Mouse (Mus musculus): ENCODE measurements around the gene Togaram2. TPM values are rescaled to one million over a fixed set of nuclear protein-coding genes. Genes with fewer than 3 reads are reported as not detected.
A peak's percentile ranks its signal among the peaks of the same experiment; 100 is the strongest.
"Not testable (repeated sequence)": the region's sequence is repeated elsewhere in the genome, so short reads cannot be mapped to it uniquely, and the experiment has no call there.

Gene Togaram2
- polyA plus RNA-seq, 1 experiment from 2014 or later = 5.3 TPM

DNA sequence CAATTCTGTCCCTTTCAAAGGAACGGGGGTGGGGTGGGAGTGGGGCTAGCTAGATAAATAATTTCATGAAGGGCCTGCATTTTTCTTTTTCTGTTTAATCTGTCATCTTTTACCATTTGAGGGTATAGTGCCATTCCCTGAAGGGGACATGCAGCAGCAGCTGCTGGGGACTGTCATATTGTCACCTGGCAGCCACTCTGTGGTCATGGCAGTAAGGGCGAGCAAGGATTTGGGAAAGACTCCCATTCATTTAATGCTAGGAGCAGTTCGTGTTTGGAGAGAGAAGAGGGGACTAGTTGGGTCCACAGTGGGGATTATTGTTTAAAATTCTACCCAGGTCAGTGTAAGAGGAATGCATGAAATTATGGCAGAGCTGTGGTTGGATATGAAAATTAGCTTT, 63.4 kb downstream of the Togaram2 start:
- Histone ChIP-seq H3K4me2 (replicated peaks) (no peak overlapping the region), H3K27me3 (no peaks in the 10 kb centered on the region), H3K9me3 (replicated peaks) (no peaks in the 10 kb centered on the region), H3K36me3 (no peaks in the 10 kb centered on the region), H3K4me3 (replicated peaks) (no peak overlapping the region), H3K27ac (replicated peaks) (no peak overlapping the region), H3K4me1 (no peaks in the 10 kb centered on the region), H3K9ac (no peak overlapping the region)
- WGBS = 59% methylated on average over 3 of the region's 3 CpGs
- no peak for ATAC-seq (ENCODE audit: insufficient number of reproducible peaks, low FRiP score, low TSS enrichment, low read depth)

DNA sequence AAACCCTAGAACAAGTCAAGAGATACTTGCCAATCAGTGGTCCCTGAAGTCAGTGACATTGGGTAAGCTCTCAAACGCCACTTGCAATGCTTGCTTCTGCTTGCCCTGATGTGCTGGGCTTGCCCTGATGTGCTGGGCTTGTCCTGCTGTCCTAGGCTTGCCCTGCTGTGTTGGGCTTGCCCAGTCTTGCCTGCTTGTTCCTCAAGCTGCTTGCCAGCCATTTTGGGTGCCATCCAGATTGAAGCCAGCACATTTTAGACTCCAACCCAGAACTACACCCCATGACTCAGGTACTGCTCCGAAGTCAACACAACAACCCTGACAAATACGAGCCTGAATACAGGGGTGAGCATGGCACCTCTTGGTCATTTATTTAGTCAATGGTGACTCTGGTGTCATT, 69.1 kb downstream of the Togaram2 start:
- WGBS = 72% methylated on average over 3 of the region's 3 CpGs
- H3K27me3 ChIP-seq = no peaks in the 10 kb centered on the region
- H3K4me2 ChIP-seq (replicated peaks) = no peak overlapping the region
- H3K9ac ChIP-seq = no peak overlapping the region
- no peak overlapping the region for H3K27ac ChIP-seq (replicated peaks)
- ATAC-seq (ENCODE audit: insufficient number of reproducible peaks, low FRiP score, low TSS enrichment, low read depth) = no peak
- H3K4me1 ChIP-seq = peaks cover 6% of the 10 kb centered on the region; the same call in 1 of the 2 replicates
- no peak overlapping the region for H3K4me3 ChIP-seq (replicated peaks)
- H3K36me3 ChIP-seq = no peaks in the 10 kb centered on the region
- no peaks in the 10 kb centered on the region for H3K9me3 ChIP-seq (replicated peaks)

DNA sequence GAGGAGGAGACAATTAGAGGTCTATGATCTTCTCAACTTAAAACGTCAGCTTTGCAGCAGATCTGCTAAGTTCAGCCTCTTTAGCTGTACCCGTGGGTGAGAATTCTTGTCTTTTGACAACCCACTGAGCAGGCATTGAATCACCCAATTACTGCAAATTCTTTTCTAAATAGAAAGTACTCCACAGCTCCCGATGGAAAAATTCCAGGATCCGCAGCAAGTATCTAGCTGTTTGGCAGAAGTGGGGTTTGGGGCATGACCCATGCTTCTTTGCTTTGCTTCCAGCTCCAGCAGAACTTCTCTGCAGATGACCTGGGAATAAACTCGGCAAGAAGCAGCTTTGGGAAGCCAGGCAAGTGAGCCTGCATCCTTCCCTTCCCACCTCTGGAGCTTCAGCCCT, 69.9 kb downstream of the Togaram2 start:
- H3K4me3 ChIP-seq (replicated peaks) = no peak overlapping the region
- no peak overlapping the region for H3K4me2 ChIP-seq (replicated peaks)
- H3K9me3 ChIP-seq (replicated peaks) = no peaks in the 10 kb centered on the region
- H3K27ac ChIP-seq (replicated peaks) = no peak overlapping the region; the same call in 1 of the 2 replicates
- 33% methylated on average over 5 of the region's 5 CpGs for WGBS
- H3K4me1 ChIP-seq = peaks cover 6% of the 10 kb centered on the region; the same call in 1 of the 2 replicates
- ATAC-seq (ENCODE audit: insufficient number of reproducible peaks, low FRiP score, low TSS enrichment, low read depth) = peak; percentile 19; the same call in 1 of the 2 replicates
- no peak overlapping the region for H3K9ac ChIP-seq
- no peaks in the 10 kb centered on the region for H3K27me3 ChIP-seq
- no peaks in the 10 kb centered on the region for H3K36me3 ChIP-seq

DNA sequence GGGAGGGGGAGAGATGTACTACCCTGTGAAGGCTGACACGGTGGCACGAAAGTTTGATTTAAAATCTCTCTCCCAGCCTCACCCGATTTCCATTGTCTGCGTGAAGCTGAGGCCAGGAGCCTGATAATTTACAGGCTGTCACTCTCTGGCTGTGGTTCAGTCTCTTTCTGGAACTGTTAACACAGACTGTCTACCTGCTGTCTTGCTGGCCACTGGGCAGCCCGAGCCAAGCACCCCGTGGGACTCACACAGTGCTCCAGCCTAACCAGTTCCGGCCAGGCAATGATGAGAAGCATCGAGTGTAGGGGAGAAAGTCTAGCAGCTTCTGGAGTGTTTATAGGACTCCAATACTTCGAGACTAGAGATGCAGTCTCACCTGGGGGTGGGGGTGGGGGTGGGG, 73.1 kb downstream of the Togaram2 start:
- no peak overlapping the region for H3K27ac ChIP-seq (replicated peaks)
- H3K27me3 ChIP-seq = no peaks in the 10 kb centered on the region
- no peak overlapping the region for H3K4me3 ChIP-seq (replicated peaks)
- H3K4me1 ChIP-seq = peaks cover 6% of the 10 kb centered on the region; the same call in 1 of the 2 replicates
- no peak overlapping the region for H3K4me2 ChIP-seq (replicated peaks)
- ATAC-seq (ENCODE audit: insufficient number of reproducible peaks, low FRiP score, low TSS enrichment, low read depth) = no peak
- WGBS = 74% methylated on average over 9 of the region's 9 CpGs
- no peaks in the 10 kb centered on the region for H3K9me3 ChIP-seq (replicated peaks)
- no peaks in the 10 kb centered on the region for H3K36me3 ChIP-seq
- no peak overlapping the region for H3K9ac ChIP-seq

DNA sequence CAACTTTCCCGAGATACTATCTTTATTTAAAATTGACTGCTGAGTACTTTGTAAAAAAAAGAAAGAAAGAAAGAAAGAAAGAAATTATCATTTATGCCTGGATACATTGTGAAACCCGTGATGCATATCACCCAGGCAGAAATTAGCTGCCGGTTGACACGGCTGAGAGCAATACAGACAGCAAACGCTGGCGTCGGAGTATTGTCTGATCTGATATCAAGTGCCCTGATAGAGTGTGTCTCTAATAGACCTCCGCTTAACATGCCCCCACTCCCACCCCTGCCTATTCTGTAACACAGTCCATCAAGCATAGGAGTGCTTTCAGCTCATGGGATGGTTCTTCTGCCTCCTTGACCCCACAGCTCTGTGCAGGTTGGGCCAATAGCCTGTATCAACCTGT, 74.5 kb downstream of the Togaram2 start:
- no peak overlapping the region for H3K4me2 ChIP-seq (replicated peaks)
- no peaks in the 10 kb centered on the region for H3K27me3 ChIP-seq
- no peak overlapping the region for H3K4me3 ChIP-seq (replicated peaks)
- no peaks in the 10 kb centered on the region for H3K36me3 ChIP-seq
- no peak overlapping the region for H3K27ac ChIP-seq (replicated peaks)
- no peak overlapping the region for H3K9ac ChIP-seq
- 76% methylated on average over 8 of the region's 8 CpGs for WGBS
- H3K4me1 ChIP-seq = peaks cover 8% of the 10 kb centered on the region
- no peak for ATAC-seq (ENCODE audit: insufficient number of reproducible peaks, low FRiP score, low TSS enrichment, low read depth)
- no peaks in the 10 kb centered on the region for H3K9me3 ChIP-seq (replicated peaks)

DNA sequence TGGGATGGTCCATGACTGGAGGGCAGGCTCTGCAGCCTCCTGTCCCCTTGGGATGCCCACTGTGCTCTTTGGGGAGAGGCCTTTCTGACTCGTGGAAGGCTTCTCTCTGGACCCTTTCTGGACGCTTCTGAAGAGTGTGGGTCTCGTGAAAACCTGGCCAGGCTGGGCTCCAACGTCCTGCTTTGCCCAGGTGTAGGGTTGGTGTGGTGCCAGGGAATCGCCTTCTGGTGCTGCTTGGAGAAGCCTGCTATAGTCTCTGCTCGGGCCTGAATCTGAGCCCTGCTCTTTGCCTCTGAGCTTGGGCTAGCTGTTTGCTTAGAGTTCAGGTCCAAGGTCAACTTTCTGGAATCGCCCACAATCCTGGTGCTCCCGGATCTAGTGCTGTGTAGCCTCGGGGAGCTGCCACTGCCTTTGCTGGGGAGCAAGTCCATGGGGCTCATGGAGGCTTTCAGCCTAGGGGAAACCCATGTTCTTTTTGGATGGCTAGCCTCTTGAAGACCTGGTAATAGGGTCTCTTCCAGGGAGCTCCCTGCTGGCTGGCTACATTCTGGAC, 76.6 kb downstream of the Togaram2 start:
- H3K9ac ChIP-seq = no peak overlapping the region
- H3K36me3 ChIP-seq = no peaks in the 10 kb centered on the region
- no peak overlapping the region for H3K27ac ChIP-seq (replicated peaks)
- no peak overlapping the region for H3K4me3 ChIP-seq (replicated peaks)
- no peaks in the 10 kb centered on the region for H3K9me3 ChIP-seq (replicated peaks)
- no peaks in the 10 kb centered on the region for H3K27me3 ChIP-seq
- ATAC-seq (ENCODE audit: insufficient number of reproducible peaks, low FRiP score, low TSS enrichment, low read depth) = no peak
- WGBS = 72% methylated on average over 9 of the region's 9 CpGs
- peaks cover 7% of the 10 kb centered on the region; the same call in 1 of the 2 replicates for H3K4me1 ChIP-seq
- H3K4me2 ChIP-seq (replicated peaks) = no peak overlapping the region

DNA sequence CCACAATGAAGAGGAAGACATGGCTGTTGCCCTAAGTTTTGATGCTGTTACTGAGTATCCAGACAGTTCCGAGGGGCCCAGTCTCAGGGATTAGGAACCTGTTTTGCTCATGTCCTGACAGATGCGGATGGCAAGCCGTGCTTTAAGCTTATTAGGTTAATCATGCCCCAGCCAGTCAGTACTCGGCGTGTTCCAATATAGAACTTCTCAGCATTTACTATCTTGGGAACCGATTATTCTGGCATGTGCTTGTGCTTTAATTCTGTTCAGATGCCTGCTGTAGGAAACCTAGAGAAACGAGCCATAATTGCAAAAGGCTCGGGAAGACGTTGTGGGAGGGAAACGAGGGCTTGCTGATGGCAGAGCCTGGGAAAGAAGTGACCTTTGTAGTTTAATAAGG, 79.8 kb downstream of the Togaram2 start, which contains the start of gene Pcare:
Pcare (minus strand) TSS at position 64 of the 400 bp plus-strand sequence.
- no peak for ATAC-seq (ENCODE audit: insufficient number of reproducible peaks, low FRiP score, low TSS enrichment, low read depth)
- Histone ChIP-seq H3K27ac (replicated peaks) (0 out of 2 replicates have a peak within 1 kb of the TSS, but pooled peaks have one; percentile 17), H3K9me3 (replicated peaks) (no peaks in the 10 kb centered on the region)

DNA sequence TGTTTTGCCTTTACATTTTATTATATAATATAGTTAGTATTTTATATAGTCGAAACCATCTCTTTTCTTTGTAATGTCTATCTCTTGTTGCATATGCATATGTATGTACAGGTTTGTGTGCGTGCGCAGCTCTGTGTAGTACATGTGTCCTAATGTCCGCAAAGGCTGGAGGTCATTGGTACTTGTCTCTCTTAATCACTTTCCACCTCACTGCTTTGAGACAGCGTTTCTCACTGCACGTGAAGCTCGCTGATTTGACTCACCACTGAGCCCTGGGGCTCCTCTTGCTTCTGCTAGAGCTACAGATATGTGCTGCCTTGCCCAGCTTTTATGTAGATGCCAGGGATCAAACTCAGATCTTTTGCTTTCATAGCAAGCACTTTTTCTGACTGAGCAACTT, 87.5 kb downstream of the Togaram2 start:
- H3K4me2 ChIP-seq (replicated peaks) = no peak overlapping the region
- H3K36me3 ChIP-seq = no peaks in the 10 kb centered on the region
- 69% methylated on average over 7 of the region's 7 CpGs for WGBS
- no peaks in the 10 kb centered on the region for H3K27me3 ChIP-seq
- ATAC-seq (ENCODE audit: insufficient number of reproducible peaks, low FRiP score, low TSS enrichment, low read depth) = no peak
- H3K27ac ChIP-seq (replicated peaks) = no peak overlapping the region
- no peaks in the 10 kb centered on the region for H3K9me3 ChIP-seq (replicated peaks)
- no peak overlapping the region for H3K4me3 ChIP-seq (replicated peaks)
- H3K4me1 ChIP-seq = no peaks in the 10 kb centered on the region
- H3K9ac ChIP-seq = no peak overlapping the region

More for the DNA sequence above, 79.8 kb downstream of the Togaram2 start, which contains the start of gene Pcare:
- Histone ChIP-seq H3K9ac (no peak within 1 kb of the TSS), H3K4me1 (peaks cover 7% of the 10 kb centered on the region; the same call in 1 of the 2 replicates), H3K36me3 (no peaks in the 10 kb centered on the region), H3K4me3 (replicated peaks) (no peak within 1 kb of the TSS), H3K27me3 (no peaks in the 10 kb centered on the region), H3K4me2 (replicated peaks) (no peak within 1 kb of the TSS)
- 30% methylated on average over 10 of the region's 10 CpGs for WGBS

DNA sequence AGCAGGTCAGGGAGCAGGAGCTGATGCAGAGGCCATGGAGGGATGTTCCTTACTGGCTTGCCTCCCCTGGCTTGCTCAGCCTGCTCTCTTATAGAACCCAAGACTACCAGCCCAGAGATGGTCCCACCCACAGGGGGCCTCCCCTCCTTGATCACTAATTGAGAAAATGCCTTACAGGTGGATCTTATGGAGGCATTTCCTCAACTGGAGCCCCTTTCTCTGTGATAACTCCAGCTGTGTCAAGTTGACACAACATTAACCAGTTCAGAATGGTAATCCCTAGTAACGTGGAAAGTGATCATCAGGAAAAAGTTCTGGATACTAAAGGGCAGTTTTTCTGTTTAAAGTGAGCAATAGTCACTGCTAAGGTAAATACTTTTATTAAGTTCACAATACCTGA, 95.1 kb downstream of the Togaram2 start, which contains the start of gene Clip4:
Clip4 (plus strand) TSS at position 301 of the 400 bp plus-strand sequence.
- not testable (repeated sequence) for H3K27me3 ChIP-seq; ATAC-seq (ENCODE audit: insufficient number of reproducible peaks, low FRiP score, low TSS enrichment, low read depth); H3K9me3 ChIP-seq (replicated peaks); H3K9ac ChIP-seq; H3K27ac ChIP-seq (replicated peaks); H3K4me2 ChIP-seq (replicated peaks); H3K4me1 ChIP-seq; H3K36me3 ChIP-seq; H3K4me3 ChIP-seq (replicated peaks)
- WGBS = 43% methylated on average over 1 of the region's 1 CpGs

DNA sequence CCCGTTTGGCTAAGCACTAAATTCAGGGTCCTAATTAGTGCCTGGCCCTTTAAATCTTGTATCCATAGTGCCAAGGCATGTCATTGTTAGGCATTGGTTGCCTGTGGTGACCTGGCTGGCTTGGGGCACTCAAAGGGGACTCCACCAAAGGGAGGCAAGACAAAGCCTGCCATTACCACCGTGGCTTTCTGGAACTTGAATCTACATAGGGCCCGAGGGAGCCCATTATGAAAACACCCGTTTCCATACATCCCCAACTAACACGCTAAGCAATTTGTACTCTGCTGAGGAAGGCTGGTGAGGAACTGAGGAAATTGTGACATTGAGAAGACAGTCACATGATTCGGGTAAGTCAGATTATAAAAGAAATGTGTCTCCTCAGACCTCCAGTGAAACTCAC, 96.5 kb downstream of the Togaram2 start:
- no peak overlapping the region for H3K4me2 ChIP-seq (replicated peaks)
- H3K36me3 ChIP-seq = no peaks in the 10 kb centered on the region
- no peak for ATAC-seq (ENCODE audit: insufficient number of reproducible peaks, low FRiP score, low TSS enrichment, low read depth)
- H3K4me3 ChIP-seq (replicated peaks) = no peak overlapping the region
- no peak overlapping the region for H3K9ac ChIP-seq
- H3K9me3 ChIP-seq (replicated peaks) = no peaks in the 10 kb centered on the region
- WGBS = 23% methylated on average over 6 of the region's 6 CpGs
- H3K4me1 ChIP-seq = no peaks in the 10 kb centered on the region
- H3K27me3 ChIP-seq = no peaks in the 10 kb centered on the region
- no peak overlapping the region for H3K27ac ChIP-seq (replicated peaks)

DNA sequence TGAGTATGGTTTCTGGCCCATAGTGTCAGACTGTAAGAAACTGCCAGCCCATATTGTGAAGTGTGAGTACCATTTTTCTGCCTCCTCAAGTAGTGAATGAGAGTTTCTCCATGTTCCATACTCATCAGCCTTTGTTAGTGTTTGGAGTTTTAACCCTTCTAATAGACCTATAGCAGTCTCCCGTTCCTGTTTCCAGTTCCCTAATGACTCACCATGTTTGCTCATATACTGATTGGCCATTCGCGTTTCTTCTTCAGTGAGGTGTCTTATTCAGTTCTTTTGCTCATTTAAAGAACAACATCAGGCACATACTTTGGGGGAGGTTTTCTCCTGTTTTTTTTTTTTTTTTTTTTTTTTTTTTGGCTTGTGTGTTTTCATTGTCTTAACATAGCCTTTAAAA, 97.6 kb downstream of the Togaram2 start:
- H3K4me1 ChIP-seq = no peaks in the 10 kb centered on the region
- no peak overlapping the region for H3K4me3 ChIP-seq (replicated peaks)
- no peak overlapping the region for H3K4me2 ChIP-seq (replicated peaks)
- no peaks in the 10 kb centered on the region for H3K27me3 ChIP-seq
- no peaks in the 10 kb centered on the region for H3K36me3 ChIP-seq
- no peak overlapping the region for H3K27ac ChIP-seq (replicated peaks)
- H3K9me3 ChIP-seq (replicated peaks) = no peaks in the 10 kb centered on the region
- WGBS = 83% methylated on average over 3 of the region's 3 CpGs
- no peak overlapping the region for H3K9ac ChIP-seq
- no peak for ATAC-seq (ENCODE audit: insufficient number of reproducible peaks, low FRiP score, low TSS enrichment, low read depth)

DNA sequence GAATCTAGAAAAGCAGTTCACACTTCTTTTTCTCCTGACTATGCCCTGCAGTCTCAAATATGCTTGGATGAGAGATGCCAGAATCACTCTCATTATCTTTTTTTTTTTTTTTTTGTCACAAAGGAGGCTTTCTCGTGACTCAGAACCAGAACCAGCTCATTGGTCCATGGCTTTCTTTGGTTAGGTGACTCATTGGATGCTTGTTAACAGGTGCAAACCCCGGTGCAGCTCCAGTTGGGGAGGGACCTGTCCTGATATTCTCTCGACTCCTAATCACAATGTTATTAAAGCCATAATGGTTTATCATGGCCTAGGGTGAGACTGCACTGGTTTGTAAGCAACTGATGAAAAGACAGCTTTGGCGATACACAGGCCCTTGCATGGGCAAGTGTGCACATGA, 101.1 kb downstream of the Togaram2 start:
- no peak overlapping the region for H3K9ac ChIP-seq
- no peaks in the 10 kb centered on the region for H3K9me3 ChIP-seq (replicated peaks)
- 66% methylated on average over 4 of the region's 4 CpGs for WGBS
- H3K4me3 ChIP-seq (replicated peaks) = no peak overlapping the region
- no peaks in the 10 kb centered on the region for H3K36me3 ChIP-seq
- no peak overlapping the region for H3K4me2 ChIP-seq (replicated peaks)
- ATAC-seq (ENCODE audit: insufficient number of reproducible peaks, low FRiP score, low TSS enrichment, low read depth) = no peak
- no peaks in the 10 kb centered on the region for H3K4me1 ChIP-seq
- no peak overlapping the region for H3K27ac ChIP-seq (replicated peaks)
- H3K27me3 ChIP-seq = no peaks in the 10 kb centered on the region
